Mouse (Mus musculus) liver, embryonic 14.5 days (tissue): ENCODE results near the gene Ccl22.

Source experiments
- CTCF ChIP-seq: IDR thresholded peaks from 2 replicates; pipeline ENCODE4 v1.5.1; 2016; ENCODE audit warnings: antibody characterized with exemption, low read depth, control low read depth
- EP300 ChIP-seq: IDR thresholded peaks from 2 replicates; pipeline ENCODE4 v1.6.1; 2016; ENCODE audit warnings: antibody characterized with exemption, low read depth

DNA sequence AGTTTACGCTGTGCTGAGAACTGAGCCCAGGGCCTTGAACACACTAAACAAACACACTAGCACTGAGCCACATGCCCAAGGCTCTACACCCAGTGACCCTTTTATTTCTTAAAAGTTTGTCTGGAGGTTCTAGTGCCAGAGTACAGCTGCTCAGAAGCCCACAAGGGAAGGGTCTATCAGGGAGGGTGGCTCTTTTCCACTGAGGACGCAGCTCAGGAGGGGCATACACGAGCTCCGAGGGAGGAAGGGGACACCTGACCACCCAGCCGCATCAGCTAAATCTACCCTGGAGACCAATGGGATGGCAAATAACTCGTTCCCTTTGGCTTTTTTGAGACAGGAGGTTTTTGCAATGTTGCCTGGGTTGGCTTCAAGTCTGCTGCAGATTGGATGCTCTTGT is 47.4 kb upstream of the Ccl22 start:
- no peak for TF ChIP-seq EP300
- TF ChIP-seq CTCF, result no peak
